Mouse (Mus musculus): ENCODE data around the gene Hist1h2ao.

DNA sequence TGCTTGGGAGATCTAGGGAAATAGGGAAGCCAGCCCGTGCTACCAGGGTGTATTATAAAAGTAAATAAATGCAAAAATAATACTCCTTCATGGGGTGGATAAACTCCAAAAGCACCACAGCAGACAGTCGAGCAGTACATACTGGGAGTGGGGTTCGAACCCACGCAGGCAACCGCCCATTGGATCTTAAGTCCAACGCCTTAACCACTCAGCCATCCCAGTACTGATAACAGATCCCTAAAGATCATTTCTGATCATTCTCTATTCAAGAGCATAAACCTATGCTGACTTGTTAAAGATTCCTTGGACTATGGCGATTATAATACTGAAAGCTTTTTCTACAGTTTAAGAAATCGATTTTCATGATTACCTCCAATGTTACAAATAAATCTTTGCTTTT, 37.6 kb downstream of the Hist1h2ao start:
- TF ChIP-seq CTCF (conservative IDR thresholded peaks at IDR 0.05; ENCODE audit: low read length) (no peak), POU5F1 (IDR thresholded peaks at IDR 0.05; ENCODE audit: borderline replicate concordance, low read length) (no peak), NANOG (IDR thresholded peaks at IDR 0.05; ENCODE audit: borderline replicate concordance, low read length) (no peak)
